Mouse (Mus musculus) heart, postnatal 36 days (tissue): Measurements from ENCODE around the gene Kif13a. TPM values are rescaled to one million over a fixed set of nuclear protein-coding genes. Genes with fewer than 3 reads are reported as not detected.

Experiments
- DNase-seq, 2 experiments: peaks; one replicate each; pipeline ENCODE4 v3.0.0; 2021 to 2022
- intact Hi-C: fragments of 180-260 bp; cut with DNase I; formaldehyde crosslinking; loops from one replicate; pipeline ENCODE4 v1.15.1; 2025
- total RNA-seq, 2 experiments: library from RNA; stranded (reverse); gene quantifications; 2 replicates each; pipeline ENCODE4 v1.2.3; 2021

Kif13a gene
- total RNA-seq = 100 to 1,000 TPM; 109 to 112 TPM

GRCm38 (mm10) chr13:46929719-46930658 is at the start of gene Kif13a:
Gene Kif13a (minus strand): TSS chr13:46929867.
- DNase-seq = peak; percentile 85 to 90
- intact Hi-C loops = loop anchor here (1.0 to 10.0 kb wide), 4 partner anchors 45 to 195 kb away; partner anchors contain the start of gene Nhlrc1

- intact Hi-C loops = loop anchor here (5.0 kb wide), 1 partner anchor 36 kb away; the partner anchor contains the start of gene Nhlrc1
- no peak for DNase-seq
These were observed 46.9 kb upstream of the Kif13a start for GRCm38 (mm10) chr13:46976532-46976931.

GRCm38 (mm10) chr13:46975930-46976329 is 46.3 kb upstream of the Kif13a start:
- DNase-seq = no peak
- intact Hi-C loops = loop anchor here (5.0 kb wide), 1 partner anchor 36 kb away; the partner anchor contains the start of gene Nhlrc1

DNA sequence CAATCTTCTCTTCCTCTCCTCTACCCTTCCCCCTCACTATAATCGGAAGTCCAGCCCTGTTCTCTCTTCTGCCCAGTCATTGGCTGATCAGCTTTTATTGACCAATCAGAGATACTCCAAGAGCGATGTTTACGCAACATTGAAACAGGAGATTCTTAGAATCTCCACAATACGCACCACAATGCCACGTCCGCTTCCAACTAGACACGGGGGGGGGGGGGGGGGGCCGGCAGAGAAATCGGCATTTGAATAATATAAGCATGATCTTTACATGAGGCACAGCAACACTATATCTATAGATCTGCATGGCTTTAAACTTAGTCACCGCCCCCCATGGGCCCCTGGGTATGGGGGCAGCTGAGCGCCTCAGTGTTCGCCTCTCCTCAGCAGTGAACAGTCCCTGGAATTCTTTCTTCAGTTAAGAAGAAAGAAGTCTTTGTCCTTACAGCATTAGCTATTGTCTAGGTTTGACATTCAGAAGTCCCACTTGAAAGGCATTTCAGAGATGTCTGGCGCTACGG is 45.4 kb upstream of the Kif13a start:
- intact Hi-C loops = loop anchor here (5.0 kb wide), 1 partner anchor 37 kb away; the partner anchor contains the start of gene Nhlrc1
- no peak for DNase-seq

- intact Hi-C loops = no loop called here
- DNase-seq = peak in 1 of 2 experiments; percentile 19
These were observed 40.7 kb upstream of the Kif13a start for GRCm38 (mm10) chr13:46970286-46970945.

GRCm38 (mm10) chr13:46968626-46969025 is 39.0 kb upstream of the Kif13a start:
- intact Hi-C loops = no loop called here
- DNase-seq = no peak

- intact Hi-C loops = no loop called here
- DNase-seq = no peak
These were observed 37.6 kb upstream of the Kif13a start for GRCm38 (mm10) chr13:46967308-46967707.

GRCm38 (mm10) chr13:46960878-46961474 is 31.3 kb upstream of the Kif13a start:
- intact Hi-C loops = no loop called here
- no peak for DNase-seq

- intact Hi-C loops = no loop called here
- no peak for DNase-seq
These were observed 29.5 kb upstream of the Kif13a start for GRCm38 (mm10) chr13:46959139-46959538.

DNA sequence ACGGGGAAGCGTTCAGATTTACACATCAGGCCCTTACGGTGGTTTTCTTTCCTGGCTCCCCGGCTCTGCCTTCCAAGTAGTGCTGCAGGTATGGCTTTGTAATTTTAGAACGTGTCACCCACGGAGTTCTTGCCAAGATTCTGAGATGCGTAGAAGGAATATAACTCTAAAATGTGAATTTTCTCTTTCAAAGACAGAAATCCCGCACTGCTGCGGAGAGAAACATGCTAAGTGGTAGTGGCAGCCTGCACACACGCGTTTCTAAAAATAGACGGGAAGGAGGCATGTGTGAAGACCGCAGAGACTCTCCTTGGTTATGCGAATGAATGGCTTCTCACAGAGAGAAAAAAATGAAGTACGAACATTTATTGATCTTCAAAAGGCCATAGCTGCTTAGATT is 21.5 kb upstream of the Kif13a start:
- DNase-seq = no peak
- intact Hi-C loops = no loop called here

GRCm38 (mm10) chr13:46949741-46950140 is 20.1 kb upstream of the Kif13a start:
- intact Hi-C loops = no loop called here

DNA sequence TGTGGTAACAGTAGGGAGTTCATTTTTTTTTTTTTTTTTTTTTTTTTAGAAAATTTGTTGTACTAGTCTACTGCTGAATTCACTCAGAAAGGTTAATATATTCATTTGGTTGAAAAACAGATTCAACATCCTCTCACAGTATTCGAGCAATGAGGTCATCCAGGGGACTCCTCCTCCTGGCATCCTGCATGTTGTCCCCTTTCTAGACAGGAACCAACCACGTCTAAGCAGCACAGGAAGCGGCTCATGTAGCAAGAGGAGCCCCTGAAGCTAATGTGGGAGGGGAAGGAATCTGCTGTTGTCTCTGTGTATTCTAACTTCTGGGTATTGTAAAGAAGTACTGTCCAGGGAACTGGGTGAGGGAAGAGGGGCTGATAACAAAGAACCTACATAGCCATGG is 18.4 kb upstream of the Kif13a start:
- intact Hi-C loops = no loop called here
- DNase-seq = no peak

More at GRCm38 (mm10) chr13:46949741-46950140, 20.1 kb upstream of the Kif13a start:
- DNase-seq = no peak

GRCm38 (mm10) chr13:46946041-46946440 is 16.4 kb upstream of the Kif13a start:
- intact Hi-C loops = no loop called here
- DNase-seq = no peak

GRCm38 (mm10) chr13:46945256-46945655 is 15.6 kb upstream of the Kif13a start:
- intact Hi-C loops = no loop called here
- no peak for DNase-seq

GRCm38 (mm10) chr13:46943294-46943693 is 13.6 kb upstream of the Kif13a start:
- intact Hi-C loops = no loop called here
- no peak for DNase-seq

DNA sequence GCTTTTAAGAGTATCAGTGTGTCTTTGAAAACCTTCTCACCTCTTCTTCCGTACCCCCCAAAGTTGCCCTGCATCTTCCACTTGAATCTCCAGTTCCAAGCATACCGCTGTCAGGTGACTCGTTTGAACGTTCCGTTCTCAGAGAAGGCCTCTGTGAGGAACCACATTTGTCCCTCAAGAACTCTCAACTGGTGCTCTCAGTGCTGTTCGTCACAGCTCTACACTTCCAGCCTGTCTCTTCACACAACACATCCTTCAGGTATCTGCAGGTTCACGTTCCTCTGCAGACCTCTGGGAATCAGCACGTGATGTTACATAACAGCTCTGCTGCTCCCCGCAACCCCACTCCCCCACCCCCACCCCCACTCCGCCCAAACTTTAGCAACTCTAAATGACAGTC is 4.4 kb upstream of the Kif13a start:
- DNase-seq = no peak
- intact Hi-C loops = no loop called here

GRCm38 (mm10) chr13:46932846-46933245 is 3.2 kb upstream of the Kif13a start:
- intact Hi-C loops = no loop called here
- DNase-seq = no peak

DNA sequence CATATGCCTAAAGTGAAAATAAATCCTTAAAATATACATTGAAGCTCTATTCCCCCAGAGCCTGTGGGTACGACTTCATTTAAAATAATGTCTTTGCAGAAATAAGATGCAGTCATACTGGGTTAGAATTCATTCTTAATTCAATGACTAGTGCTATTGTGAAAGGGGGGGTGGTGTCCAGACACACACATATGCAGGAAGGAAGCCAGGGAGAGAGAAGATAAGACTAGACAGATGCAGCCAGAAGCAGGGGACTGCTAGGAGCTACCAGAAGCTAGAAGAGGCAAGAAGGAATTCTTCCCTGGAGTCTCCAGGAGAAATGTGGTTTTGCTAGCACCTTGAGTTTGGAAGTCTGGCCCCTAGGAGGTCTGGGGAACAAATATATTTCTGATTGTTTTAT is 2.4 kb upstream of the Kif13a start:
- no peak for DNase-seq
- intact Hi-C loops = no loop called here

DNA sequence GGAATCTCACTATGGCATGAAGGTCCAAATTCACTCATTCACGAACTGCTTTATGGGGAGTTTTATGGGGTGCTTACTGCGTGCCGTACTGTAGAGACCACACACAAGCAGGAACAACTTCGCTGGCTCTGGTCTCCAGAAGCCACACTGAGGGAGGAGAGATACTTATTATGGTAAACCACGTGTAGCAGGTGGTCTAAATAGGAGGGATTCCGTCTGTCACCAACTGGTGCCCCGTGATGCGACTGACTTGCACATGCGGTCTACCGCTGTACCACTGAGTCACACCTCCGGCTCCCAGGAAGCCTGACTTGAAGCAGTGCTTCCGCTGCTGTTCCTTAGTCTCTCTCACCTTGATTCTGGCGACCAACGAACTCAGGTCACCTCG is 986 bp upstream of the Kif13a start:
- intact Hi-C loops = loop anchor here (1.0 kb wide), 1 partner anchor 84 kb away; the partner anchor contains the start of gene Nhlrc1
- DNase-seq = peak in 1 of 2 experiments; percentile 34

- peak; percentile 63 to 79 for DNase-seq
- intact Hi-C loops = loop anchor here (1.0 to 10.0 kb wide), 3 partner anchors 44 to 194 kb away; no protein-coding TSS in a partner anchor
These were observed 541 bp downstream of the Kif13a start for GRCm38 (mm10) chr13:46928961-46929691.
